Mouse (Mus musculus) ES-E14 (cell line): ENCODE measurements around the gene Mamdc2.

Source experiments
- CHD2 ChIP-seq: IDR thresholded peaks from 2 replicates; pipeline ENCODE4 v1.6.1; 2014; ENCODE audit warnings: mild to moderate bottlenecking, low read depth, low read length, inconsistent platforms
- MAFK ChIP-seq: IDR thresholded peaks from 2 replicates; pipeline ENCODE4 v1.6.1; 2014; ENCODE audit warnings: mild to moderate bottlenecking, low read depth, low read length, inconsistent platforms; ENCODE audit not compliant: insufficient read depth

DNA sequence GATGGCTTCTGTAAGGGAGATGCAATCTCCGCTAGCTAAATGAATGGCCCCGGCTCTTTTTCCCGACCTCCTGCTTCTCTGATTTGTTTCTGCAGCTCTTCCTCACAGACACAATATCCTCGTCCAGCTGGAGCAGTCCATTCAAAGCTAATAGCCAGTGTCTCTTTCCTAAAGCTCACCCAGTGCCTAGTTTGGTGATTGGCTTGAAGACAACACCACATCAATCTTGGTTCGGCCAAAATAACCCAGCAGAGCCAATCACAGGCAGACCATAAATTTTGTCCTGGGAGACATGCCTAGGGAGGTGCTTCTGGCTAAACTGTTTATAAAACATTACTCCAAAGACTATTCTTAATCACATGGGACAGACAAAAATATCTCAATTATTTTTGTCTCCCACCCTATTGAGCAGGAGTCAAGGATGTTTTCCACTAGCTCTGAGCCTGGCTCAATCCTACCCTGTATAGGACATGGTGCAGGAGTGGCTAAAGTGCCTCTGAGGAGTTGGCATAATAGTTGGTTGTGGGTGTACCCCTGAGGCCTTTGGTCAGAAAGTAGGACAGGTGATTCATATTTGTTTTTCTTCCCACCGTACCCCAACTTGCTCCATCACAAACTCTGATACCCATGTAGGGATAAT lies 38.5 kb upstream of the Mamdc2 start:
- TF ChIP-seq MAFK, result no peak
- TF ChIP-seq CHD2, result no peak
